Comparison of ENCODE assay signal across 30 mouse cellular contexts in genomic region chr8:83945540-83945939, GRCm38 (mm10). TPM values are rescaled to one million over a fixed set of nuclear protein-coding genes. Genes with fewer than 3 reads are reported as not detected.
DNase-seq lines count a peak whose midpoint lies in the region; ATAC-seq and TF ChIP-seq lines count a peak whose summit lies in the region.
"Had no signal": no experiment of that assay in that cellular context is flagged by ENCODE, and none has a peak within 500 bp of the region (broad histone marks: within the 10 kb centered on the region; RNA-seq: fewer than 3 reads in every experiment).

No protein-coding gene starts in this region.

- no peaks in the 10 kb centered on the region for H3K27me3 ChIP-seq in MEL (ENCODE audit: control insufficient read depth in 1 of 2, insufficient read depth in 2 of 2, low read length in 2 of 2)
- H3K27me3 ChIP-seq: embryonic facial prominence, embryonic 13.5 days; forebrain, embryonic 12.5 days; hindbrain, embryonic 13.5 days; Patski had no signal

- no peak overlapping the region for H3K27ac ChIP-seq in MEL (ENCODE audit: control insufficient read depth, low read depth, low read length)
- H3K27ac ChIP-seq: embryonic facial prominence, embryonic 10.5 days; embryonic facial prominence, embryonic 13.5 days; forebrain, embryonic 12.5 days; hindbrain, embryonic 10.5 days; hindbrain, embryonic 13.5 days; hindbrain, postnatal 0 days had no signal

- no peak for ATAC-seq in CD4-positive, CD25-positive, alpha-beta regulatory T cell, adult 4 months
- peak; percentile 45; the same call in 1 of the 2 replicates for ATAC-seq in common myeloid progenitor, adult 5-6 weeks (replicated peaks; ENCODE audit: low read depth, poor library complexity, severe bottlenecking)
- ATAC-seq: forebrain, embryonic 16.5 days; hindbrain, postnatal 0 days; inflammation-experienced regulatory T-cells, adult 6 months; intestine, embryonic 16.5 days; Patski had no signal

- H3K4me1 ChIP-seq in MEL (ENCODE audit: control insufficient read depth in 1 of 2, insufficient read depth in 2 of 2, low read length in 2 of 2), result no peaks in the 10 kb centered on the region
- H3K4me1 ChIP-seq: embryonic facial prominence, embryonic 10.5 days; embryonic facial prominence, embryonic 13.5 days; forebrain, embryonic 12.5 days; hindbrain, embryonic 10.5 days; hindbrain, embryonic 13.5 days had no signal

- TF ChIP-seq EP300 in MEL (IDR thresholded peaks at IDR 0.05; ENCODE audit: low read depth in 1 of 2, low read length in 2 of 2), result no peak

- no peak for TF ChIP-seq CTCF in MEL (IDR thresholded peaks at IDR 0.05 in 2 of 3, conservative IDR thresholded peaks at IDR 0.05 in 1 of 3; ENCODE audit: control insufficient read depth in 1 of 3, insufficient read depth in 1 of 3, low read depth in 2 of 3, low read length in 3 of 3, poor library complexity in 1 of 3, severe bottlenecking in 1 of 3)

- TF ChIP-seq POLR2A in MEL (IDR thresholded peaks at IDR 0.05; ENCODE audit: control insufficient read depth in 1 of 2, insufficient read depth in 1 of 2, low read depth in 1 of 2, low read length in 2 of 2, poor library complexity in 1 of 2), result no peak

- no peaks in the 10 kb centered on the region for H3K79me2 ChIP-seq in MEL (ENCODE audit: control insufficient read depth, insufficient read depth, low read length, poor library complexity)

- H3K9me3 ChIP-seq in MEL (replicated peaks; ENCODE audit: insufficient read depth, low read length), result no peaks in the 10 kb centered on the region
- H3K9me3 ChIP-seq: embryonic facial prominence, embryonic 10.5 days; embryonic facial prominence, embryonic 13.5 days; forebrain, embryonic 12.5 days; hindbrain, embryonic 10.5 days; hindbrain, embryonic 13.5 days had no signal

- no peak for TF ChIP-seq RAD21 in MEL (IDR thresholded peaks at IDR 0.05; ENCODE audit: low read depth, low read length)

- H3K4me3 ChIP-seq in MEL (ENCODE audit: control insufficient read depth in 1 of 2, insufficient read depth in 1 of 2, low read depth in 2 of 2, low read length in 2 of 2), result no peak overlapping the region
- H3K4me3 ChIP-seq: embryonic facial prominence, embryonic 10.5 days; embryonic facial prominence, embryonic 13.5 days; erythroblast, embryonic 14.5 days; forebrain, embryonic 12.5 days; hindbrain, embryonic 10.5 days; hindbrain, embryonic 13.5 days had no signal

- no peak overlapping the region for H3K9ac ChIP-seq in MEL (ENCODE audit: control insufficient read depth, low read depth, low read length, poor library complexity, severe bottlenecking)
- H3K9ac ChIP-seq: embryonic facial prominence, embryonic 13.5 days; forebrain, embryonic 12.5 days; hindbrain, embryonic 13.5 days had no signal

- DNase-seq in CD4-positive, CD25-positive, alpha-beta regulatory T cell, adult 2 months (ENCODE audit: low read depth, low spot score), result peak; percentile 32
- DNase-seq in 3T3-L1 (ENCODE audit: low read depth, low spot score), result peak; percentile 19
- peak; percentile 62 for DNase-seq in MEL (ENCODE audit: low read depth, low spot score)
- no peak for DNase-seq in thymus, postnatal 10 days (ENCODE audit: low spot score in 2 of 2)
- DNase-seq in spleen, adult 18-20 months, result no peak
- DNase-seq in ovary, postnatal 10 days (ENCODE audit: low spot score), result no peak
- DNase-seq: adrenal gland, postnatal 10 days; adrenal gland, postnatal 36 days; cerebellum, adult 11 months; cerebellum, adult 2 months; cerebellum, adult 9-11 months; cerebellum, postnatal 25 days; embryo, embryonic 11 days; gastrocnemius, postnatal 36 days; heart, postnatal 36 days; kidney, adult 18-20 months had no signal

- H3K36me3 ChIP-seq in MEL (ENCODE audit: control insufficient read depth in 1 of 2, insufficient read depth in 2 of 2, low read length in 2 of 2), result no peaks in the 10 kb centered on the region
- H3K36me3 ChIP-seq: embryonic facial prominence, embryonic 10.5 days; embryonic facial prominence, embryonic 13.5 days; forebrain, embryonic 12.5 days; hindbrain, embryonic 10.5 days; hindbrain, embryonic 13.5 days had no signal

TF ChIP-seq in MEL, 35 proteins besides CTCF, POLR2A, EP300 and RAD21:
- no peak for TF ChIP-seq MXI1 (IDR thresholded peaks at IDR 0.05; ENCODE audit: low read depth, low read length)
- TF ChIP-seq TAL1 (IDR thresholded peaks at IDR 0.05; ENCODE audit: low read length), result peak; percentile 31

RNA-seq across cellular contexts. Expression of gene Gm10644, which starts 9.5 kb away (rescaled TPM):
- under 1 TPM; 0.20 to 0.92 TPM for polyA plus RNA-seq in CD4-positive, CD25-positive, alpha-beta regulatory T cell, adult 4 months (2017; shearing (Covaris generic))
- total RNA-seq in MEL (2012; rRNA removed), result 0.29 and 0.35 TPM in 2 replicates
- polyA plus RNA-seq in MEL (2012; ENCODE audit: insufficient read depth in 1 of 2, insufficient read length in 2 of 2, low read depth in 1 of 2, low replicate concordance in 2 of 2, missing spikeins in 1 of 2), result under 1 TPM in 1 of 2 experiments, not detected in 1; 0.49 TPM
- total RNA-seq in common myeloid progenitor, adult 5-6 weeks (2017), result 0.05 TPM in 1 of 2 replicates, not detected in the other
- total RNA-seq: granulocyte monocyte progenitor cell, adult 5-6 weeks had no signal
- polyA plus RNA-seq: erythroblast, embryonic 14.5 days had no signal

RNA-seq across cellular contexts. Expression of gene Asf1b, which starts 9.8 kb away (rescaled TPM):
- 10 to 100 TPM; 22.3 to 45.2 TPM for polyA plus RNA-seq in CD4-positive, CD25-positive, alpha-beta regulatory T cell, adult 4 months (2017; shearing (Covaris generic))
- total RNA-seq in MEL (2012; rRNA removed), result 84.3 and 90.4 TPM in 2 replicates
- polyA plus RNA-seq in MEL (2012; ENCODE audit: insufficient read depth in 1 of 2, insufficient read length in 2 of 2, low read depth in 1 of 2, low replicate concordance in 2 of 2, missing spikeins in 1 of 2), result 100 to 1,000 TPM; 113 to 137 TPM
- 20.7 and 33.8 TPM in 2 replicates for total RNA-seq in common myeloid progenitor, adult 5-6 weeks (2017)

RNA-seq across cellular contexts. Expression of gene Prkaca, which starts 27.3 kb away (rescaled TPM):
- 10 to 100 TPM in 1 of 2 experiments, 1 to 10 TPM in 1; 9.5 to 15.4 TPM for polyA plus RNA-seq in CD4-positive, CD25-positive, alpha-beta regulatory T cell, adult 4 months (2017; shearing (Covaris generic))
- 23.8 and 24.7 TPM in 2 replicates for total RNA-seq in MEL (2012; rRNA removed)
- polyA plus RNA-seq in MEL (2012; ENCODE audit: insufficient read depth in 1 of 2, insufficient read length in 2 of 2, low read depth in 1 of 2, low replicate concordance in 2 of 2, missing spikeins in 1 of 2), result 10 to 100 TPM in 1 of 2 experiments, not detected in 1; 74.9 TPM
- total RNA-seq in common myeloid progenitor, adult 5-6 weeks (2017), result 26.6 and 28.1 TPM in 2 replicates

RNA-seq across cellular contexts. Expression of gene Adgrl1, which starts 45.6 kb away (rescaled TPM):
- polyA plus RNA-seq in CD4-positive, CD25-positive, alpha-beta regulatory T cell, adult 4 months (2017; shearing (Covaris generic)), result 10 to 100 TPM in 1 of 2 experiments, 1 to 10 TPM in 1; 8.9 to 11.5 TPM
- total RNA-seq in MEL (2012; rRNA removed), result 17.7 and 21.7 TPM in 2 replicates
- 10 to 100 TPM in 1 of 2 experiments, not detected in 1; 35.3 TPM for polyA plus RNA-seq in MEL (2012; ENCODE audit: insufficient read depth in 1 of 2, insufficient read length in 2 of 2, low read depth in 1 of 2, low replicate concordance in 2 of 2, missing spikeins in 1 of 2)
- total RNA-seq in common myeloid progenitor, adult 5-6 weeks (2017), result 4.0 and 6.1 TPM in 2 replicates

RNA-seq across cellular contexts. Expression of gene Samd1, which starts 51.9 kb away (rescaled TPM):
- 1 to 10 TPM; 5.9 to 6.3 TPM for polyA plus RNA-seq in CD4-positive, CD25-positive, alpha-beta regulatory T cell, adult 4 months (2017; shearing (Covaris generic))
- 96.7 and 111 TPM in 2 replicates for total RNA-seq in MEL (2012; rRNA removed)
- 100 to 1,000 TPM in 1 of 2 experiments, not detected in 1; 121 TPM for polyA plus RNA-seq in MEL (2012; ENCODE audit: insufficient read depth in 1 of 2, insufficient read length in 2 of 2, low read depth in 1 of 2, low replicate concordance in 2 of 2, missing spikeins in 1 of 2)
- 42.2 and 48.2 TPM in 2 replicates for total RNA-seq in common myeloid progenitor, adult 5-6 weeks (2017)

Comparison
In these comparisons a context has a peak if more than half of its experiments do, and no peak if none do; other contexts are left out.
1. DNase-seq: peak in CD4-positive, CD25-positive, alpha-beta regulatory T cell, adult 2 months (single experiment), 3T3-L1 (single experiment) and MEL (single experiment); none in thymus, postnatal 10 days (0 of 2), spleen, adult 18-20 months (0 of 2) and ovary, postnatal 10 days (single experiment).